Mouse (Mus musculus) ES-E14 (cell line): ENCODE data around the gene Man1c1.

ENCODE experiments used
- HCFC1 ChIP-seq: IDR thresholded peaks from 2 replicates; pipeline ENCODE4 v1.6.1; 2012; ENCODE audit warnings: low read length, inconsistent platforms, borderline replicate concordance; ENCODE audit not compliant: insufficient read depth
- ZC3H11A ChIP-seq: IDR thresholded peaks from 2 replicates; pipeline ENCODE4 v1.6.1; 2012; ENCODE audit warnings: low read depth, mild to moderate bottlenecking, inconsistent platforms, low read length, borderline replicate concordance

- TF ChIP-seq HCFC1 (no peak), ZC3H11A (no peak)
Observed at GRCm38 (mm10) chr4:134591506-134592061, 112.5 kb downstream of the Man1c1 start.
